Mouse (Mus musculus) bone marrow macrophage, adult 2 months (primary cell): Measurements from ENCODE around the gene Usp54.

Experiments
- CTCF ChIP-seq: IDR thresholded peaks from 2 replicates; pipeline ENCODE4 v1.5.1; 2012; ENCODE audit warnings: low read depth, mild to moderate bottlenecking, low read length, moderate library complexity
- POLR2A ChIP-seq: IDR thresholded peaks from 2 replicates; pipeline ENCODE4 v1.6.1; 2012; ENCODE audit warnings: mild to moderate bottlenecking, low read depth, low read length, borderline replicate concordance

DNA sequence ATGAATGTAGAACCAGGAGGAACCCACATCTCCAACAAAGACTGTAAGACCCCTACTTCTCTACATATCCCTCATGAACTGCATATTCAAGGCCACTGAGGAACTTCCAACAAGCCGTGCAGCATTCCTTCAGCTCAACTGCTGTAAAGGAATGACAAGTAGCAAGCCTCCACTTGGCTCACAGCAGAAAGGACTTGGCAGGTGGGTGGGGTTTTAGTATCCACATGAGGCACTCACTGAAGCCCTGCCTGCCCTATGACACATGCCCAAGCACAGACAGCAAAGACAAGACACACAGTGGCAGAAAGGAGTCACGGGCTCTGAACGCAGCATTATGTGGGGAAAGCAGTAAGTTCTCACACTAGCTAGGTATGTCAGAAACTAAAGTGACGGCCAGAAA, 30.7 kb downstream of the Usp54 start:
- no peak for TF ChIP-seq CTCF
- no peak for TF ChIP-seq POLR2A
